Mouse (Mus musculus) limb, embryonic 10.5 days (tissue): ENCODE data around the gene Zfp9. TPM values are rescaled to one million over a fixed set of nuclear protein-coding genes. Genes with fewer than 3 reads are reported as not detected.

ENCODE experiments used
- DNase-seq: peaks from one replicate; pipeline ENCODE4 v3.0.0-alpha.2; 2017; ENCODE audit warnings: low spot score
- H3K27ac ChIP-seq: fragments of 300-500 bp; sonication (generic); 2 replicates; pipeline ENCODE4 v1.5.1; 2016; ENCODE audit warnings: mild to moderate bottlenecking
- H3K27me3 ChIP-seq: fragments of 300-500 bp; sonication (generic); 2 replicates; pipeline ENCODE4 v1.6.1; 2016; ENCODE audit warnings: low read depth, mild to moderate bottlenecking; ENCODE audit not compliant: poor library complexity, severe bottlenecking
- H3K36me3 ChIP-seq: fragments of 300-500 bp; sonication (generic); 2 replicates; pipeline ENCODE4 v1.6.1; 2016; ENCODE audit warnings: mild to moderate bottlenecking, moderate library complexity
- H3K4me1 ChIP-seq: fragments of 300-500 bp; sonication (generic); 2 replicates; pipeline ENCODE4 v1.6.1; 2016
- H3K4me3 ChIP-seq: fragments of 300-500 bp; sonication (generic); 2 replicates; pipeline ENCODE4 v1.5.1; 2016; ENCODE audit warnings: mild to moderate bottlenecking, moderate library complexity
- H3K9me3 ChIP-seq: fragments of 300-500 bp; sonication (generic); replicated peaks from 2 replicates; pipeline ENCODE4 v1.6.1; 2016; ENCODE audit warnings: mild to moderate bottlenecking
- WGBS: fragments of 180-500 bp; shearing (Covaris S2); methylation state at CpG from one replicate; pipeline ENCODE4 v1.1.7; 2016; 5-methylcytosine and 5-hydroxymethylcytosine counted together
- microRNA-seq: library from miRNA; unstranded; fragments of <30 nt; microRNA quantifications from one replicate; pipeline ENCODE4, GENCODE M21; 2017
- polyA plus RNA-seq: library from polyadenylated mRNA; unstranded; fragments of >200 nt; fragmentation: Nextera tagmentation; extraction: Ambion mirVana; gene quantifications from 2 replicates; pipeline ENCODE4 v1.2.1, GENCODE M21; 2016

Gene Zfp9
- polyA plus RNA-seq, 1 experiment from 2014 or later: 11.7 TPM

- peaks cover 34% of the 10 kb centered on the region for H3K36me3 ChIP-seq
- peak; percentile 96 for DNase-seq
- WGBS: under 1% methylated on average over 67 of the region's 67 CpGs
- H3K4me3 ChIP-seq: peak within 1 kb of the TSS; percentile 90
- H3K27me3 ChIP-seq: no peaks in the 10 kb centered on the region
- H3K9me3 ChIP-seq: no peaks in the 10 kb centered on the region
- peaks cover 14% of the 10 kb centered on the region for H3K4me1 ChIP-seq
- peak within 1 kb of the TSS; percentile 87 for H3K27ac ChIP-seq
Measured at GRCm38 (mm10) chr6:118419050-118419920, 59.8 kb downstream of the Zfp9 start, which contains the start of gene Bms1. TSS of gene Bms1 (minus strand) at chr6:118419474.

Small RNA genes within 50 kb of the gene (microRNA-seq; reads per million reads assigned to microRNA genes)
- gene Gm25953: not detected

Other genes with a start within 250 kb of the Zfp9 start
- gene Bms1, start 59.8 kb downstream of the Zfp9 start, polyA plus RNA-seq: 55.6 and 58.2 TPM in 2 replicates
- 11.5 and 12.3 TPM in 2 replicates for gene Zfp248, start 23.8 kb downstream of the Zfp9 start, polyA plus RNA-seq
- gene Ankrd26, start 82.9 kb upstream of the Zfp9 start, polyA plus RNA-seq: 13.8 and 18.5 TPM in 2 replicates